Mouse (Mus musculus) liver, embryonic 18 days (tissue): ENCODE measurements around the gene Rpl9-ps6. TPM values are rescaled to one million over a fixed set of nuclear protein-coding genes. Genes with fewer than 3 reads are reported as not detected.

Experiments
- polyA plus RNA-seq: library from polyadenylated mRNA; depleted of rRNA; stranded (reverse); fragments of >200 nt; gene quantifications from 2 replicates; pipeline ENCODE4 v1.2.3, GENCODE M21; 2012; rRNA removed

Rpl9-ps6 gene
- 27.2 and 30.5 TPM in 2 replicates for polyA plus RNA-seq

GRCm38 (mm10) chr19:32466478-32466877, at the start of gene Rpl9-ps6:
TSS of gene Rpl9-ps6 (minus strand) at chr19:32466578.

DNA sequence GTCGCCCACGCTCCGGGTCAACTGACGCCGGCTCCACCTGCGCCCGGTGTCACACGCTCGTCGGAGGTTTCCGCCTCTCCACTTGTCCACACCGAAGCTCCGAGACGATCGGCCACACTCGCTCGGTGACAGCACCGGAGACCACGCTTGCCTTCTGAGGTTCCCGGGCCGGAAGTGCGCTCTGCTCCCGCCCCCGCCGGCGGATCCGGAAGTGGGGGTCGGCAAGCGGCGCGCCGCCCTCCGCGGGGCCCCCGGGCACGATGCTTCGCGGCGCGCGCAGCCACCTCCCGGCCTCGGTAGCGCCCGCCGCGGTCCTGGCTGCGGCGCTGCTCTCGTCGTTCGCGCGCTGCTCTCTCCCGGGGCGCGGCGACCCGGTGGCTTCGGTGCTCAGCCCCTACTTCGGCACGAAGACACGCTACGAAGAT, 19.3 kb upstream of the Rpl9-ps6 start, which contains the start of gene Minpp1:
Minpp1 (plus strand) TSS at position 89 of the 425 bp plus-strand sequence.

Other genes starting within 250 kb of the Rpl9-ps6 start
- gene Sgms1, start 76.9 kb downstream of the Rpl9-ps6 start, polyA plus RNA-seq = 15.9 and 17.1 TPM in 2 replicates
- 29.7 and 30.6 TPM in 2 replicates for gene Minpp1, start 19.2 kb upstream of the Rpl9-ps6 start, polyA plus RNA-seq
- 12.7 and 13.9 TPM in 2 replicates for gene Papss2, start 129.2 kb upstream of the Rpl9-ps6 start, polyA plus RNA-seq